Mouse (Mus musculus): Measurements from ENCODE around the gene Trim16.

Gene Trim16

DNA sequence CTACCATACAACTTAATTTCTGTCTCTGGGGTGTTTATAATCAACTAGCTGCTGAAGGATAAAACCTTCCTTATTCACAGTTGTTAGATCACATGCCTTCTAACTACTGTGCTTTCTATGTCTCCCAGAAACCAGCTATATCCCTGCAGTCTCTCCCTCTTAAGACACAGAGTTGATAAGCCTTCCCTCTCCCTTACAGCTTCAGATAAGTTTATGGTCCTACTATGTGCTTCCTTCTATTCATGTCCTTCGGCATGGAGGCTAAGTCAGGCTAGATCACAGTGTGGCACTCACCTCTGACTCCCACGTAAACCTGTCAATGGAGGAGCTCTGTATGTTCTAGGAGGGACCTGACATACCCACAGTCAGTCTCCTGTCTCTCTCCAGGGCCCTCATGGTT lies 10.4 kb downstream of the Trim16 start:
- DNase-seq (ENCODE audit: low read depth, low spot score), result no peak

DNA sequence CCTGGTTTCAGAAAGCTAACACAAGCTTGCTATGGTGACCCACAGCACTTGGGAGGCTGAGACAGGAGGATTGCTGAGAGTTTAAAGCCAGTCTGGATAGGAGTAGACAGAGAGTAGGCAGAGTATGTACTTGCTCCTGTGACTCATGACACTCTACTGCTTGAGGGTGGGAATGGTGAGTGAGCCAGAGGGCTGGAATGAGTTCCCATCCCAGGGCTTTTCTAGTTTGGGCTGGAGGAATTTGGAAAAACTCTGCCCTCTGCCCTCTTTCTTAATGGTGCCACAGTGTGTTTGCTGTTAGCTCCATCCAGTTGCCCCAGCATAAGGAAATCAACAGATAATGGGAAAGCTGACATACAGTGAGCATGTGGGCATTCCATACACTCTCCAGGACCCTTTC lies 11.9 kb downstream of the Trim16 start:
- no peak for DNase-seq (ENCODE audit: low read depth, low spot score)

DNA sequence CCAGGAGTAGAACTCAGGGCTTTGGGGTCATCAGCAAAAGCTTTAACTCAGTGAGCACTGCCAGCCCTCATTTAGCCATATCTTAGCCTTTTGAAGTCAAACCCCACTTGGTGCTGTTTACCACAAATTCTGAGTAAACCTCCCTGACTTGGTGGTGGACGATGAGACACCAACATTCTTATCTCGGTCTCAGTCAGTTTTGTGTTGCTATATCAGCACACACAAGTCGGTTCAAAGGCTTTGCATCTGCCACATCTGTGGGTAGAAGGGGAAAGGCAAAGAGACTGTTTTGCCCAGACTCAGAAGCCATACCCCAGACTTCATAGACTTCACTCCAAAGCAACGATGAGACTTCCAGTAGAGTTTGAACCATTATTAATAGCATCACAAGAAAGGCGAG lies 24.5 kb downstream of the Trim16 start:
- DNase-seq (ENCODE audit: low read depth, low spot score), result no peak

DNA sequence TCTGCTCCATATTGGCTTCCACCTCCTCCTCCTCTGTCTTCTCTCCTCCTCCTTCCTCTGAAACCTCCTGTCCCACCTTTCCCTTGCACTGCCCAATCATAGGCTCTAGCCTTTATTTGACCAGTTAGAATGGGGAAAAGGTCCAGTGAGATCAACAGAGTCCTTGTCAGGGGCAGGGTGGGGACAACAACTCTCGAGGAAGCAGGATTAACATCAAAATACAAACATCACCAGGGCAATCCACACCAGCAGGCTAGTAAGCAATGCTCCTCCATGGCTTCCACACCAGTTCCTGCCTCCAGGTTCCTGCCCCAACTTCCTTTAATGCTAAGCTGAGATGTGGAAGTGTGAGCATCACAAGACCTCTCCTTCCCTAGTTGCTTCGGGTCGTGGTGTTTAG lies 25.7 kb downstream of the Trim16 start:
- no peak for DNase-seq (ENCODE audit: low read depth, low spot score)

DNA sequence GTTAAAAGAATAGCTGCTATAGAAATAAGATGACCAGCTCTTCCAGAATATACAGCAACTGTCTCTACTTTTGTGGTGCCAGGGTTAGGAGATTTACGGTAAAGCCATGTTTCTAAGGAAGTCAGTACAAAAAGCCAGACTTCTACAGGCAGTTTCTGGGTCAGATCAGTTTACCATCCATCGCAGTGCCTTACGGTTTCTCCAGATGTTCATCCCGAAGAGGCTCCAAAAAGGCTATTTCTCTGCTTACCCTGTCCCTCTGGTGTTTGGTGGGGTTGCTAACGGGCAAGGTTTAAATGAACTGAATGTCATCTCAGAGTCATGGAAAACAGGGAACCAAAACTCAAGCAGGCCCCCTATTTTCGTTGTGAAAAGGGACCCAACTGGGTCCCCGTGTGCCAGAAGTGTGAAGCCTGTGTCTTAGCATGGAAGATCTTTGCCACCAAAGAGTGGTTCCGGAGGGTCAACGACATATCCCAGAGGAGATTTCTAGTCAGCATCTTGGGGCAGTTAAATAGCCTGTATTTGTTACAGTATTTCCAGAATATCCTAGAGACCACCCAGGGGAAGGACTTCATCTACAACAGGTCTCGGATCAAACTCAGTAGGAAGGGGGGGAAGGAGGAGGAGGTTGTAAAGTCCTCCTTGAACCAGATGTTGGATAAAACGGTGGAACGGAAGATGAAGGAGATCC lies 27.1 kb downstream of the Trim16 start, which contains the start of gene Fbxw10:
TSS of gene Fbxw10 (plus strand) at position 109 of the 694 bp plus-strand sequence.
- DNase-seq (ENCODE audit: low read depth, low spot score), result no peak

DNA sequence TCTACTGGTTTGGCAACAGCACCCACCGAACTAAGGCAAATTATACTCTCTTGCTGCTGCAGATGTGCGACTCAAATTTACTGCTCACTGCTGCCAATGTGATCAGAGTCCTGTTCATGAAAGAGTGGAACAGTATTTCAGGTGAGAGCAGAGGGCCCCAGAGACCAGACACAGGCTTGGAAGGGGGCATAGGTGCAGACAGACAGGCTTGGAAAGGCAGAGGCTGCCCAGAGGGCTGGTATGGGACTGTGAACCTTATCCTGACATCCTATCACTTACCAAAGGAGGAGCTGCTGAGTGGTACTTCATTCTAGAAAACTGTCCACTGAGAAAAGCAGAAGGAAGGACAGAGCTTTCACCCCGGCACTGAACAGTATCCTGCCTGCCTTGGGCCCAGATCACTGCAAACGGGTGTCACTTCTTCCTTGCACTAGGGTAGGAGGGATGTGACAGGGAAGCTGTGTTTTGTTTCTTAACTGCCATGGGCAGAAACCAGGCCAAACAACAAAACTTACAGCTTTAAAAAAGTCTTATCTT lies 27.7 kb downstream of the Trim16 start:
- no peak for DNase-seq (ENCODE audit: low read depth, low spot score)

DNA sequence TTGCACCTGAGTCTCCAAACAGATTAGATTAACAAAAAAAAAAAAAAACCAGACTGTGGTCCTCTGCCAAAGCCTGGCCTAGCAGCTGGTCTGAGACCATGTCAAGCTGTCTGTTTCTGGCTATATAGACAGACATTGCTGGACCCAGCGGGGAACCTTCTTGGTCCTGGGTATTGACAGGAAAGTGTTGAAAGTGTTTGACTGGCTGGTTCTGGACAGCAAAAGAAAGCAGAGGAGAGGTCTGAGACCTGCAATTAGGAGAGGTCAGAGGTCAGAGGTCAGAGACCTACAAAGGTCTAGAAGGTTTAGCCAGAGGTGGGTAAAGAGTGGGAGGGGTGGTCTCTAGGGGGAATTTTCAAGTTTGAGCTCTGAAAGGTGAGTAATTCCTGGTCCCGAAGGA lies 28.3 kb downstream of the Trim16 start:
- DNase-seq (ENCODE audit: low read depth, low spot score), result no peak

DNA sequence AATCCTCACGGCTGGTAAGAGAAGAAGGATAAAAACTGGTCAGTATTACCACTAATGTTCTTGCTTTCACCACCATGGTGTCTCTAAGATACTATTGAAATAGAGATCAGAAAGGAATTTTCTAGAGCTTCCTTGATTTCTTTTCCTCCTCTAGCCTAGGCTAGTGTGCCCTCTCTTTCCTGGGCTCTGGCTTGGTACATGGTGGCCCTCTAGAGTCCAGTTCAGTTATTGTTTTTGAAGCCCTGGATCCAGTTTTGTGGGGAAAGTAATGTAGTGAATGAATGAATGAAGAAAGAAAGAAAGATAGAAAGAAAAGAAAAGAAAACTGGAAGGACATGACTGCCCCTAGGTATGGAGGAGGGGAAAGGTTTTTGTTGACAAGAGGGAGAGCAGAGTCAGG lies 31.2 kb downstream of the Trim16 start:
- DNase-seq (ENCODE audit: low read depth, low spot score), result no peak

DNA sequence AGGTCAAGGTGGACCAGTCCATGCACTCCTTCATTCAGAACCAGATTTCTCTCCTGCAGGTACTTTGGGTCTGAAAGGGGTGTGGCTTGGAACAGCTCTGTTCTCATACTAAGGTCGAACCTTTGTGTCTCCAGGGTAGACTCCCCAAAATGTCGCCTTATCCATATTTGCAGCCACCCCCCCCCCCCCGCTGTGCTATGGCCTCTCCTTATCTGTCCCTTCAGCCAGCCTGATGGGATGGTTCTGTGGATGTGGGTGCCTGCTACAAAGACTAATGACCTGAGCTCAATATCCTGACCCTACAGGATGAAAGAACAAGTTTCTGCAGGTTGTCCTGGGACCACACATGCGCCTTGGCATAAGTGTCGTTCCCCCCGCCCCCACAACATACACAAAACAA lies 33.3 kb downstream of the Trim16 start:
- DNase-seq (ENCODE audit: low read depth, low spot score), result no peak

DNA sequence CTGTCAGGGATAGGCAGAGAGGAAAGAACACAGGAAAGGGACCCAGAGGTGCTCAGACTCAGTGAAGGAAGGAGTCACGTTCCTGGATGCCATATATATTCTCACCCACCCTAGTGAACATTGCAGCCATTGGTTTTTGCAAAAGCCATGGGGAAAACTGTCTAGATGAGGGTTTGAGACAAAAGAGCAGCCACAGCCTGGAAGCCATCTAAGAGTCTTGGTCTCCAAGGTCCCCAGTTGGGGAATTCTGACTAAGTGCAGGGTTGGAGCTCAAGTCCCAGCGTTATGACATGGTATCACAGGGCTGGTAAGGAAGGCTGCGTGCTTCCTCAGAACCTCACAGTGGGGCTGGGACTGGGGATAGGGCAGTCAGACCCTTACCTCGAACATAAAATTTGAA lies 45.5 kb downstream of the Trim16 start:
- DNase-seq (ENCODE audit: low read depth, low spot score), result no peak

DNA sequence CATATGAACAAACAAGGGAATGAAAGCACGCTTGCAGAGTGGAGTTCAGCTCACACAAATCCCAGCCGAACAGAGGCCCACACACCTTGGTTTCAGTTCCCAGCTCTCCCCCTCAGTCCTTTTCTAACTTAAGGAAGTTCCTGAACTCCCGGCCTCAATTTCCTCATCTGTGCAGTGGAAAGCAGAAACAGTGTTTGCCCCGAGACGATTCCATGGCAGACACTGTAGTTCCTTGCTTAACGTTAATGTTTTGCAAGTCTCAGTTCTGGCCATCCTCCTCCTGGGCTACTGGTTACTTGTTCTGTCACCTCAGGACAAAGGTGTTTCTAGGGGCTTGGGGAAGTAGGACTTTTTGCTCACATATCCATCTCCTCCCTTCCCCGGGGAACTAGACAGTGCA lies 46.7 kb downstream of the Trim16 start:
- DNase-seq (ENCODE audit: low read depth, low spot score), result no peak

DNA sequence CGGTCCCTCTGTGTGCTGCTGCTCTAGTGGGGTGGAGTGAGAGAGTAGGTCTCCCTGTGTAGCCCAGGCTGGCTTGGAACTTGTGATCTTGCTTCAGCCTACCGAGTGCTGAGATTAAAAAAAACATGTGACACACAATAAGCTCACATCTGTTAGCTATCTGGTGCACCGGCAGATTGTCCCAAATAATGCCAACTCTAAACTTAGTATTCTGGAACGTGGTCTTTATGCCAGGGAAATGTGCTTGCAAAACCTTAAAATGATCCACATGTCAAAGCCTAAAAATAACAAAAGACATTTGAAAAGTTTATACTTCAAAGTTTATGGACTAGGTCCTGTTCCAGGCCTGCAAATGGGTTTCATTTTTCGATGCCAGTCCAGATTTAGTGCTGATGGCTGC lies 49.2 kb downstream of the Trim16 start:
- no peak for DNase-seq (ENCODE audit: low read depth, low spot score)

DNA sequence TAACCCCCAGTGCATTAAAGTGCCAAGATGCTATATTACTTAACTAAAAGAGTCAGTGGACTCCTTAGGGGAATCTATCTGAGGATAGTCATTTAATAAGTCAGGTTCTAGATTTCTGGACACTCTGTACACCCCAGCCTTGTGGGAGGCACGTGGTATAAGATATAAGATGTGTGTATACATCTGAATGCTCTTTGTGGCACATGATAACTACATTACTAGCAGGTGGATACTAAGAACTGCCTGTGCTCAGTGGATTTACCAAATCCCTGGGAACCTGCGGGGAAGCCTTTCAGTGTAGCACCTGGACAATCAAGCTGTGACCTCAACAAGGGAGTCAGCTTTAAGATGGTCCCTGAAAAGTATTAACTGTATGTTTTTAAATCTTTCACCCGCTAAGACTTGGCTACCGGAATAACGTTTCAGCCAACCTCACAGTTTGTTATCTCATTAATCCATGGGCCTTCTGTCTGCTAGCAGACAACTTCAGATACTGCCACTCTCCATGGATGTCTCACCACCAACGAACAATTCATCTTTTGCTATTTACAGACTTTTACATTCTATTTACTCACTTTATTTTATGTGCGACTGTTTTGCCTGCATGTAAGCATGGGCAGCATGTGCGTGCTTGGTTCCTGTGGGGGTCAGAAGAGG lies 49.8 kb downstream of the Trim16 start:
- DNase-seq (ENCODE audit: low read depth, low spot score), result no peak

DNA sequence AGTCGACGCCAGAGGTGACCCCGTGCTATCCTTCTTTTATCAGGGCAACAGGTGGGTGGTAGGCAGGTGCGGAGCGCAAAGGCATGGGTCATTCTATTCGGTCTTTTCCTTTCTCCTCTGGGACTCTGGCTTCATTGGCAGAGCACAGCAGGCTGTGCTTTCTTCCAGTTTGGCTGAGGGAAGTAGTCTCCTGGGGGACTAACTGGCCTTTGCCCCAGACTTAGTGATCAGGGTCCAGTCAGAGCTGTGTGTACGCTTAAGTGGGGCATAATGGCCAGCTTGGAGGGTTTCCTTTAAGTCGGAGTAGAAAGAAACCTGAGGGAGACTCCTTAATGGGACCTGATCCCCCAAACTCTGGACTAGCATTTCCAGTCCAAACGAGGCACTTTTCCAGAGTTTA lies 53.4 kb downstream of the Trim16 start:
- DNase-seq (ENCODE audit: low read depth, low spot score), result no peak

DNA sequence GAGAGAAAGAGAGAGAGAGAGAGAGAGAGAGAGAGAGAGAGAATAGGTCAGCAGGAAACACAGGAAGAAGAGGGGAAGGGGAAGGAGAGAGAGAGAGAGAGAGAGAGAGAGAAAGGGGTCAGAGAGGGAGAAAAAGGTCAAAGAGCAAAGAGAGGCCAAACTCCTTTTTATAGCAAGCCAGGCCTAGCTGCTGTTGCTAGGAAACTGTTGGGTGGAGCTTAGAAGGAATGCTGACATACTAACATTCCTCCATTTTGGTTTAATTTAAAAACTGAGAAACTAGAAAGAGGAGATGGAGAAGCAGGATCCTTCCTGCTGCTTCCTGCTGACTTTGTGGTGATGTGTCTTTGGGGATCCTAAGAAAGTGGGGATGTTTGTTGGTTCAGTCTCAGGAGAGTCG lies 55.7 kb downstream of the Trim16 start:
- DNase-seq (ENCODE audit: low read depth, low spot score), result no peak

DNA sequence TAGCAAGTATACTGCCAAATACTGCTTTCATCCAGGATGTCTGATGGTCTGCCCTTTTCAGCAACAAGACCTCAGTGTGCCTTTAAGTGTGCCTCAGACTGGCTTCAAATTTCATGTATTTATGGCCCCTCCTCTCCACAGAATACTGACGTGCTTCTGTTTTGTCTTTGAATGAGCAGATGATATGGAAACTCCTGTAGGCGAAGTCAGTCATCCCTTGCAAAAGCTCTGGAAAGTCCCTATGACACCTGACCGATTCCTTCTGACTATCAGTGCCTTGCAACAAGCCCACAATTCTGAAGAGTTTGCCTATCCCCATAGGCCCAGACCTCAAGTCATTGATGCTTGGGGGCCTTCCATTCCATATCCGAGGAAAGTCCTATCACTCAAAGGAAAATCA lies 56.4 kb downstream of the Trim16 start:
- DNase-seq (ENCODE audit: low read depth, low spot score), result no peak

DNA sequence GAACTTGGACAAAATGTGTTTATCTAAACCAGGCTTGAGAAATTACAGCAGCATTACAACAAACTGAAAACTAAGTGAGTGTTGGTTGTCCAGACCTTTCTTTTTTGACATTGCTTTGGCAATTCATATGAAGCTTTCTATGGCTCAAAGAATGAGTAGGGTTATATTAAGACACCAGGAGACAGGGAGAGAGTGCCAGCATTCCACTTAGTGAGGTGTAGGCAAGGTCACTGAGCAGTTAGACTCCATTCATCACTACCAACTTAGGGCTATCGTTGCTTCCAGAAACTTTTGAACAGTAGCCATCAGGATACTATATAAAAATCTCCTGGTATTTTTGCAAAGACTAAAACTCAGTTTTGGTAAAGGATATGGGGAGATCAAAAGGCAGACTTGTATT lies 57.4 kb downstream of the Trim16 start:
- DNase-seq (ENCODE audit: low read depth, low spot score), result no peak

DNA sequence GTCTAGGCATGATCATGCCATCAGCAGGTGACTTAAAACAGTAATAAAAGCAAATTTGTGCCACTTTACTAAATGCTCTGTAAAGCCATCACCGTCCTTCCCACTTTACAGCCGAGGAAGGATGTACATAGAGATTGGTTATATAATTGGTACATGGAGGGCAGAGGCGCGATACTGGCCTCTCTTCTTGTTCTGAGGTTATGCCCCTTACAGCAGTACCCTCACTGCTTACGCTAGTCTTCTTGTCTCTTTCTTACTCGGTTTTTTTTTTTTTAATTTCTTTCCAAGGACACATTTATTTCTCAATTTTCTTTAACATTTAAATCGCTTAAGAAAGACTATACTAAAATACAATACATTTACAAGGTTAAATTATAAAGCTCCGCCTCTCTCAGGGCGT lies 58.7 kb downstream of the Trim16 start:
- no peak for DNase-seq (ENCODE audit: low read depth, low spot score)

DNA sequence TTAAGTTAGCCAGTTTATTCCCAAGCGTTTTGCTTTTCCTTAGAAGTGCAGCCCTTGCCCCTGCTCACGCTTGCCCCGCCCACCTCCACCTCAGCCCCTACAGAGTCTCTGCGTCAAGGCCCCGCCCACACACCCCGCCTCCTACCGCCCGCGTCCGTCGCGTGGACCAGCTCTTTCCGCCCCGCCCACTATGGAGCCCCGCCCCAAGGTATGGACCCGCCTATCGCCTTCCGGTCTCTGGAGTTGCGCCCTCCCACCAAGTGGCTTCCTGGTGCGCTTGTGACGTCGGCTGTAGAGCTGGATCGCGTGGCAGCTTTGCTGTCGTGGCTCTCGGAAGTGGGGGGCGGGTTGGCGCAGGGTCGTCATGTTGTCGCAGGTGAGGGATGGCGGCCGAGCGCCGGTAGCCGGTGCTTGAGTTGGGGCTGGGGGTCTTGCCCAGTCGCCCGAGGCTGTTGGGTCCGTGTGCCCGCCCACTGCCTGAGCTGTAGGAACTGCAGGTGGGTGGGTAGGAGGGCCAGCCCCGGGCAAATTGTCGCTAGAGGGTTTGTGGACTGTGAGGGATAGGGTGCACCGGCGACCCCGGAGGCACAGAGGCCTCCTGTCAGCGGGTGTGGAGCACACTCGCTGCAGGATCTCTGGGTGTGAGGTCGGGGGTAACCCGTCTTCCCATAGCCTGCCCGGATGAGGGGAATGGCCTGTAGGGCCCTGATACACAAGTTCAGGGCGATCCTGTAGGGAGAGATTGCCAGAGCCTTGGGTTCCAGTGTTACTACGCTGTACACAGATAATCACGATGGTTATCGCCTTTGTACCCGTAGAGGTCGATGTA lies 59.4 kb downstream of the Trim16 start, which contains the start of gene Tvp23b:
TSS of gene Tvp23b (plus strand) at position 236 of the 829 bp plus-strand sequence.
- peak; percentile 94 for DNase-seq (ENCODE audit: low read depth, low spot score)

DNA sequence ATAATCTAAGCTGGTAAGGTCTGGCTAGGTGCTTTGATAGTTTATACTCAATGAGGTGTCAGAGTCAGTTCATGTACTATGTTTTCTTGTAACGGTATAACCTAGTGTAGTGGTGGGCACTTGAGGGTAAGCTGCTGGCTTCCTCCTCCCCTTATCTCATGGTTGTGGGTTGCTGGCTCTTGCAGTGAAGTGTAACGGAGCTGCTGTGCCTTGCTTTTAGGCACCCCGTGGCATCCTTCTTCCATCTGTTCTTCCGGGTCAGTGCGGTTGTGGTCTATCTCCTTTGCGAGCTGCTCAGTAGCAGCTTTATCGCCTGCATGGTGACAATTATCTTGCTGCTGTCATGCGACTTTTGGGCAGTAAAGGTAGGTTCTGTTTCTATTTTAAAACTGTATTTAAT lies 63.4 kb downstream of the Trim16 start:
- no peak for DNase-seq (ENCODE audit: low read depth, low spot score)

DNA sequence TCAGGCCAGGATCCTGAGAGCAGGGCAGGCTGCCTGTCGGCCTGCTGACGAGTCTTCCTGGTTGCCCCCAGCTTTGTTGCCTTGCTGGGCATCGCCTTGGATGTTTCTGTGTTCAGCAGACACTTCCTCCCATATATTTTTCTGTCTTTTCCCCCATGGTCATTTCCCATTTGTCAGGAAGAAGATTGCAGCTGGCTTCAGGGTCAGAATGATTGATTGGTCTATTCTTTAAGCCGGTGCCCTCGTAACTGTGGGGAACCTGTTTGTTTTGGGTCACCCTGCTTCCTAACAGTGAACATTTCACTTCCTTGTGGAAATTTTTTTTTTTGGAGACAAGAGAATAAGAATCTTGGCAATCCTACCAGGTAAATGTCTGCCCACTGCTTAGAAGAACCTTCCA lies 65.3 kb downstream of the Trim16 start:
- DNase-seq (ENCODE audit: low read depth, low spot score), result no peak

DNA sequence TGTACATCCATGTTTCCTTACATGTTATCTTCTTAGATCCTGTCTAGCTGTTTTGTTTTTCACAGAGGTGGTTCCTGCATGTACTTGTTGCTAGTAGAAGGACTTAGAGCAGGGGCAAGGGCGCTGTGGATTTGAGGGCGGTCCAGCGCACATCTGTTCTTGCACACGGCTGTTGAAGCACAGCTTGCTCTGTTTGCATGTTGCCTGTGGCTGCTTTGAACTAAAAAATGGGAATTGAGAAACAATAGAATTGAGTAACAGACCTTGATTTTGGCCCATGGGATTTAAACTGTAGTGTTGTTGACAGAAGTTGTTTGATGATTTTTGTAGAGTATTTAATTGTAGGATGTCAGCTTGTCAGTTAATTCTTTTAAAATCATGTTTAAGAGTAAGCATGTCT lies 70.8 kb downstream of the Trim16 start:
- DNase-seq (ENCODE audit: low read depth, low spot score), result no peak

Data from c-Kit-negative CD71-positive TER-119-positive erythroid progenitor cells, embryonic 14.5 days (primary cell).